Mouse (Mus musculus) ovary, adult 10 weeks (tissue): ENCODE data around the gene Bean1. TPM values are rescaled to one million over a fixed set of nuclear protein-coding genes. Genes with fewer than 3 reads are reported as not detected.

ENCODE experiments used
- polyA plus RNA-seq: library from polyadenylated mRNA; stranded (reverse); fragments of 350-450 nt; fragmentation: Illumina TruSeq; extraction: RNeasy Lipid Tissue Mini Kit (QIAGEN cat#74804); gene quantifications from one replicate; pipeline ENCODE4 v1.2.3, GENCODE M21; 2014

Bean1 gene
- 3.9 TPM for polyA plus RNA-seq

DNA sequence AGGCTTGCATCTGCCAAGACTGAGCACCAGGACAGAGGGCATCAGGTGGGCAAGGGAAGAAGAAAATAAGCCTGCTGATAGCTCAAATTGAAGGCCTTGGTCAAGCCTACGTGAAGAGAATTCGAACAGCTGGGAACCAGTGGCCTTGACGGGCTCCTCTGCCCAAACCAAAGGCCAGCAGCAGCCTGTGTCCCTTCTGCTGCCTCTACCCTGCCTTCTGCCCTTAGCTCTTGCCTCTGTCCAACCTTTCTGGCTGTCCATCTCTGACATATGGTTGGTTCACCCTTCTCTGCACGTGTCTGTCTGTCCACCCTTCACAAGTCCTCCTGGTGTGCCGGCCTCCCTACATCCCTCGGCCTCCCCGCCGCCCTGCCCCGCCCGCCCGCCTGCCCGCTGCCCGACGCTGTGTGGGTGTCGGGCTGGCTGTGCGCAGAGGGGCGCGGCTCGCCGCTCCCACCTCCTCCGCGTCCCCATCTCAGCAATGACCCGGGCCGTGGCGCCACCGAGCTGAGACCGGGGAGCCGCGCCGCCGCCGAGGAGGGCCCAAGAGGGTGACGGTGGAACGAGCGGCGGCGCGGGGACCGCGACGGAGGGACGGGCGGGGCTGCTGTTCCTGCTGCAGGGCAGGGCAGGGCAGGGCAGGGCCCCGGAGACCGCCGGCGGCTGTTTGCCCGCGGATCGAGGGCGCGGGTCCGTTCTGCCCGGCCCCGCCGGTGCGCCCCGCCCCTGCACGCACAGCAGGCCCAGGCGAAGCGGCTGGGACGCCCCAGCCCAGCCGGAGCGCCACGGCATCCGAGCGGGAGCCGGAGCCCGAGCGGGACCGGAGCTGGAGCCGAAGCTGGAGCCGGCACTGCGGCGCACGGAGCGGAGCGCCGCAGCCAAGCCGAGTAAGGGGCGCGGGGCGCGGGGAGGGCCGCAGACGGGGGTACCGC lies at the start of gene Bean1:
Gene Bean1 (plus strand): TSS at position 325 of the 932 bp plus-strand sequence.

DNA sequence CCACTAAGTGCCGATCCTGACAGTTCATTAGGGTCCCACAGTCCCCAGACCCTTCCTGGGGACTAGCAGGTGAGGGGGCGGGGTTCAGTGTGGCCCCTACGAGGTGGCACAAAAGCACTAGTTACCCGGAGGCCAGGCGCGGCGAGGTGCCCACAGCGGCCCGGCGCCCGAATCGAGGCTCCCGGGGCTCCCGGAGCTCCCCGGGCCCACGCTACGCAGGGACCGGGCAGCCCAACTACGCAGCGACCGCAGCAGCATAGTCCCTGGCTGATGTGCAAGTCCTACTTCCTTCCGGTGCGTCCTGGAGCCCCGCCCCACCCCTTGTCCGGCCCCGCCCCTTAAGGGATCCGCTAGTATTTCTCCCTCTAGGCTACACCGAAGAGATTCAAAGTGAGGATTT lies 78.0 kb downstream of the Bean1 start, which contains the start of gene Tk2:
Gene Tk2 (minus strand): TSS at position 283 of the 400 bp plus-strand sequence.

DNA sequence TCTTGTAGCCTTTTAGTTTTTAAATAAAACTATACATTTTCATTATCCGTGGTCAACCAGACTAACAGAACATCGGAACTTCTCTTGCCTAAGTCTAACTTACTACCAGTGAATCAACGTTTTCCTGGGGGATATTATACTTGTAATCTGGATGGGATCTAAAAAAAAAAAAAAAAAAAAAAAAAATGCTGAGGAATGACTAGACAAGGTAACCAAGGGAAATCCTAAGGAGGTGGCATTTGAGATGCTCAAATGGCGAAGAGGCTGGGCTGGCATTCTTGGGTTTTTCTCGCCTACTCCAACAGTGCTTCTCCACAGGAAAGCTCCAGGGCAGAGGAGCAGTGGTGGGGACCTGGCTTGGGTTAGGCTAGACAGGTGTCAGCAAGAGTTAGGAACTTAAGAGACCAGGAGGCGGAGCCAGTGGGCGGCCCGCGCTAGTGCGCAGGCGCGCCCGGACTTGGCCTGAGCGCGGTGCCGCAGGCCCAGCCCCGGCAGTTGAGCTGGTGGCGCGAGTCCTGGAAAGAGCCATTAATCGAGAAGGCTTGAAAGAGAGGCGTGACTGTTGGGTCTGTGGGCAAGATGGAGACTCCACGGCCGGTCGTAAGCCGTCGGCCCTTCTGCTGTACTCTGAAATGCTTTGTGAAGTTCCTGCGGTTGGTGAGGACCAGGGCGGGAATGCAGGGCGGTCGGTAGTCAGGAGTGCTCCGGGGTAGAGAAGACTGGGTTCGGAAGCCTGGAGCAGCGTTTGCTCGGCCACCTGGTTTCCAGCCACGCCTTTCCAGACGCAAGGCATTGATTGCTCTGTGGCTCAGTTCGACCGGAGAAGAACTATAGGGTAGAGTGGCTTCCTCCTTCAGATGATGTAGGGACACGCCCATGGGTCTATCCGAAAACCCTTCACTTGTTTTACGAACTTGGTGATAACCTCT lies 80.5 kb downstream of the Bean1 start, which contains the start of gene Cklf:
Gene Cklf (plus strand): TSS at position 423 of the 929 bp plus-strand sequence.

Other genes starting within 250 kb of the Bean1 start
- gene Cdh5, start 68.8 kb upstream of the Bean1 start, polyA plus RNA-seq = 14.7 TPM
- gene Tk2, start 78.1 kb downstream of the Bean1 start, polyA plus RNA-seq = 17.4 TPM
- 52.4 TPM for gene Cklf, start 80.4 kb downstream of the Bean1 start, polyA plus RNA-seq
- 31.9 TPM for gene Cmtm2a, start 122.7 kb downstream of the Bean1 start, polyA plus RNA-seq
- not detected for gene Gm45711, start 139.6 kb downstream of the Bean1 start, polyA plus RNA-seq
- not detected for gene Cmtm1, start 139.7 kb downstream of the Bean1 start, polyA plus RNA-seq
- gene Gm11020, start 151.1 kb downstream of the Bean1 start, polyA plus RNA-seq = not detected
- gene Cmtm2b, start 151.8 kb downstream of the Bean1 start, polyA plus RNA-seq = not detected
- 74.6 TPM for gene Cmtm3, start 169.0 kb downstream of the Bean1 start, polyA plus RNA-seq
- gene Cmtm4, start 225.4 kb downstream of the Bean1 start, polyA plus RNA-seq = 39.0 TPM